Mouse (Mus musculus) heart, embryonic 16.5 days (tissue): ENCODE measurements around the gene Stpg2. TPM values are rescaled to one million over a fixed set of nuclear protein-coding genes. Genes with fewer than 3 reads are reported as not detected.
A peak's percentile ranks its signal among the peaks of the same experiment; 100 is the strongest.
"Not testable (repeated sequence)": the region's sequence is repeated elsewhere in the genome, so short reads cannot be mapped to it uniquely, and the experiment has no call there.

Experiments used
- ATAC-seq: fragments of 200-750 bp; cut with Nextera tagmentation; replicated peaks from 2 replicates; pipeline ENCODE4 v1.8.0; 2017; ENCODE audit warnings: moderate number of reproducible peaks; ENCODE audit not compliant: insufficient read depth, low FRiP score; ENCODE audit errors: extremely low read depth
- H3K27ac ChIP-seq: fragments of 300-500 bp; sonication (generic); 2 replicates; pipeline ENCODE4 v1.5.1; 2014; ENCODE audit warnings: mild to moderate bottlenecking, low read length, control low read depth, moderate library complexity
- H3K27me3 ChIP-seq: fragments of 300-500 bp; sonication (generic); 2 replicates; pipeline ENCODE4 v1.6.1; 2014; ENCODE audit warnings: low read length, mixed read lengths; ENCODE audit not compliant: control insufficient read depth, insufficient read depth
- H3K36me3 ChIP-seq: fragments of 300-500 bp; sonication (generic); 2 replicates; pipeline ENCODE4 v1.6.1; 2014; ENCODE audit not compliant: control insufficient read depth, insufficient read depth
- H3K4me1 ChIP-seq: fragments of 300-500 bp; sonication (generic); 2 replicates; pipeline ENCODE4 v1.6.1; 2014; ENCODE audit warnings: low read length, mixed read lengths; ENCODE audit not compliant: control insufficient read depth, insufficient read depth
- H3K4me2 ChIP-seq: fragments of 300-500 bp; sonication (generic); 2 replicates; pipeline ENCODE4 v1.6.1; 2014; ENCODE audit warnings: low read depth, mild to moderate bottlenecking, control low read depth, low read length
- H3K4me3 ChIP-seq: fragments of 300-500 bp; sonication (generic); 2 replicates; pipeline ENCODE4 v1.5.1; 2014; ENCODE audit warnings: mild to moderate bottlenecking, control low read depth, low read length
- H3K9ac ChIP-seq: fragments of 300-500 bp; sonication (generic); 2 replicates; pipeline ENCODE4 v1.6.1; 2014; ENCODE audit warnings: low read length, control low read depth
- H3K9me3 ChIP-seq: fragments of 300-500 bp; sonication (generic); replicated peaks from 2 replicates; pipeline ENCODE4 v1.6.1; 2016; ENCODE audit warnings: low read length; ENCODE audit not compliant: control insufficient read depth
- WGBS: fragments of 180-500 bp; shearing (Covaris S2); extraction: QIAGEN DNeasy Blood & Tissue Kit; methylation state at CpG from one replicate; pipeline ENCODE4 v1.1.7; 2014; 5-methylcytosine and 5-hydroxymethylcytosine counted together
- polyA plus RNA-seq: library from polyadenylated mRNA; unstranded; fragments of >200 nt; fragmentation: Nextera tagmentation; extraction: Ambion mirVana; gene quantifications from 2 replicates; pipeline ENCODE4 v1.2.1, GENCODE M21; 2015

The Stpg2 gene
- polyA plus RNA-seq, 1 experiment from 2014 or later: 0.09 TPM

DNA sequence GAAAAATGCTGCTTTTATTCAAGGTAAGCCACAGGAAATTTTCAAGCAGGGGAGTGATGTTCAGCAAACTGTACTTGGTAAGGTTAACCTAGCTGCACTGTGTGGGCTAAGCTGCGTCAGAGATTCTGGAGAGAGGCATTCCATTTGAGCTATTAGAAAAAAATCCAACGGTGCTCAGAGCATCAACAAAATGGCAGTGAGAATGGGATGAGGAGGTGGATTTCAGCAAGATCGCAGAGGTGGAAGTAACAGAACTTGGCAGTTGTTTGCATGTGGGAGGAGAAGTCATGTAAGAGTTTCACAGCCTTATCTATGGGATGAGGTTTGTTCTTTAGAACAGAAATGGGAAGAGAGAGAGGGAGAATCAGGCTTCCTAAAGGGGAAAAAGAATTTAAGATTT lies 5.2 kb upstream of the Stpg2 start:
- Histone ChIP-seq H3K4me1 (no peaks in the 10 kb centered on the region), H3K27me3 (peaks cover 15% of the 10 kb centered on the region), H3K36me3 (no peaks in the 10 kb centered on the region), H3K4me2 (no peak overlapping the region), H3K4me3 (no peak overlapping the region), H3K9me3 (peaks cover 3% of the 10 kb centered on the region; the same call in 1 of the 2 replicates), H3K9ac (no peak overlapping the region), H3K27ac (no peak overlapping the region)
- no peak for ATAC-seq
- 65% methylated on average over 3 of the region's 3 CpGs for WGBS

DNA sequence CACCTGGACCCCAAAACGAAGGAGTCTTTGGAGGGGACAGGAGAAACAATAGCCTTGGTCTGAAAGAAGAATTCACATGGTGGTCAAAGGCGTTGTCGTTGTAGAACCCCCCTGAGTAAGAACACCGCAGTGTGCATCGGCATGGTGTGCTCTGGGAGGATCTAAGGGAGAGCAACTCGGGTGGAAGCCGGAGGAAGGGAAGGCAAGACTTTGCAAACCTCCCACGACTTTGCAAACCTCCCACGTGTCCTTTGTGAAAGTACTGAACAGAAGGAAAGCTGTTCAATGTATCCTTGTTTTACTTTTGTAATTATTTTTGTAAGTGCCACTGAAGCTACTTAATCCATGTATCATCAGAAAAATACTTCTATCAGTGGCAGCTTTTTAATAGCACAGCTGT lies 11.5 kb downstream of the Stpg2 start:
- no peaks in the 10 kb centered on the region for H3K27me3 ChIP-seq
- no peak overlapping the region for H3K4me3 ChIP-seq
- H3K4me1 ChIP-seq: no peaks in the 10 kb centered on the region
- no peaks in the 10 kb centered on the region for H3K36me3 ChIP-seq
- H3K9me3 ChIP-seq: no peaks in the 10 kb centered on the region
- 60% methylated on average over 9 of the region's 9 CpGs for WGBS
- ATAC-seq: no peak
- no peak overlapping the region for H3K4me2 ChIP-seq
- H3K9ac ChIP-seq: no peak overlapping the region
- no peak overlapping the region for H3K27ac ChIP-seq

DNA sequence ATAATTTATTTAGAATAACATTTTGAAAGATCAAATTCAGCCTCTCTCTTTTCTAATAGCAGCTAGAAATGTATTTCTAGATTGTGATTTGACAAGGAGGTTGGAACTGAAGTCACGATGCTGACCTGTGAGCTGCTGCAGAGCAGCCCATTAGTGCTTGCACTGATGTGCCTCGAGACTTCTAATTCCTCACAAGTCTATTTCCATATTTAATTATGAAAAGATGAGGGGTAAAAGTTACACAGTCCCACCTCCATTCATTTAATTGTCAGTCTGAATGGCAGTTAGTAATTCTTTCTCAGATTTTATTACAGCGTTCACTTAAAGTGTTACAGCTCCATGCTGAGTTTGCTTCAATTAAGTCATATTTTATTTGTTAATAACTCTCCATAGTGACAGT lies 19.6 kb downstream of the Stpg2 start:
- Histone ChIP-seq H3K9ac (no peak overlapping the region), H3K4me1 (no peaks in the 10 kb centered on the region), H3K27ac (no peak overlapping the region), H3K9me3 (no peaks in the 10 kb centered on the region), H3K36me3 (no peaks in the 10 kb centered on the region), H3K4me2 (no peak overlapping the region), H3K27me3 (no peaks in the 10 kb centered on the region), H3K4me3 (no peak overlapping the region)
- WGBS: 82% methylated on average over 3 of the region's 3 CpGs
- no peak for ATAC-seq

- no peaks in the 10 kb centered on the region for H3K36me3 ChIP-seq
- no peak overlapping the region for H3K27ac ChIP-seq
- H3K4me3 ChIP-seq: no peak overlapping the region
- H3K4me2 ChIP-seq: no peak overlapping the region
- no peaks in the 10 kb centered on the region for H3K4me1 ChIP-seq
- H3K9me3 ChIP-seq: 0 out of 2 replicates have a peak, but pooled peaks cover 3% of the 10 kb centered on the region
- H3K27me3 ChIP-seq: no peaks in the 10 kb centered on the region
- H3K9ac ChIP-seq: no peak overlapping the region
- no peak for ATAC-seq
- 42% methylated on average over 4 of the region's 4 CpGs for WGBS
These were observed 21.3 kb downstream of the Stpg2 start for GRCm38 (mm10) chr3:139226811-139227210.

- H3K9ac ChIP-seq: no peak overlapping the region
- H3K27ac ChIP-seq: no peak overlapping the region
- H3K4me2 ChIP-seq: no peak overlapping the region
- 57% methylated on average over 2 of the region's 2 CpGs for WGBS
- H3K9me3 ChIP-seq: no peaks in the 10 kb centered on the region
- H3K27me3 ChIP-seq: no peaks in the 10 kb centered on the region
- no peak overlapping the region for H3K4me3 ChIP-seq
- H3K4me1 ChIP-seq: no peaks in the 10 kb centered on the region
- H3K36me3 ChIP-seq: no peaks in the 10 kb centered on the region
- ATAC-seq: no peak
These were observed 39.7 kb downstream of the Stpg2 start for GRCm38 (mm10) chr3:139245219-139245618.

DNA sequence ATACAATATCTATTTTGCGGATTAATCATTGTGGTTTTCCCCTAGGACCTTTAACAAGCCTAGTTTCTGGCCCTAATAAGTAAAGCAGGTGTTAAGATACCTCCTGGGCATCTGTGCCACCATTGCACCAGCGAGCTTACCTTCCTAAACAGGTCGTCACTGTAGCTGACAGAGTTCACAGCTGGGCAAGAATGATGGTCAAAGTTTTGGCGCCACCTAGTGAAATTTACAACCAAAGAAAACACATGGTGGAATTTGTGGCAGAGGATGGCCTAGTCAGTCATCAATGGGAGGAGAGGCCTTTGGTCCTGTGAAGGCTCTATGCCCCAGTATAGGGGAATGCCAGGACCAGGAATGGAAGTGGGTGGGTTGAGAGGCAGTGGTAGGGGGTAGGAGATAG lies 41.0 kb downstream of the Stpg2 start:
- no peaks in the 10 kb centered on the region for H3K4me1 ChIP-seq
- no peaks in the 10 kb centered on the region for H3K9me3 ChIP-seq
- H3K36me3 ChIP-seq: no peaks in the 10 kb centered on the region
- H3K4me2 ChIP-seq: no peak overlapping the region
- no peak overlapping the region for H3K4me3 ChIP-seq
- H3K9ac ChIP-seq: no peak overlapping the region
- WGBS: 52% methylated on average over 4 of the region's 4 CpGs
- no peak overlapping the region for H3K27ac ChIP-seq
- ATAC-seq: no peak
- H3K27me3 ChIP-seq: no peaks in the 10 kb centered on the region

- 82% methylated on average over 4 of the region's 4 CpGs for WGBS
- H3K4me3 ChIP-seq, H3K36me3 ChIP-seq, H3K9me3 ChIP-seq, H3K4me2 ChIP-seq, H3K4me1 ChIP-seq, H3K9ac ChIP-seq, H3K27ac ChIP-seq, H3K27me3 ChIP-seq, ATAC-seq: not testable (repeated sequence)
These were observed 56.9 kb downstream of the Stpg2 start for GRCm38 (mm10) chr3:139262359-139262758.

DNA sequence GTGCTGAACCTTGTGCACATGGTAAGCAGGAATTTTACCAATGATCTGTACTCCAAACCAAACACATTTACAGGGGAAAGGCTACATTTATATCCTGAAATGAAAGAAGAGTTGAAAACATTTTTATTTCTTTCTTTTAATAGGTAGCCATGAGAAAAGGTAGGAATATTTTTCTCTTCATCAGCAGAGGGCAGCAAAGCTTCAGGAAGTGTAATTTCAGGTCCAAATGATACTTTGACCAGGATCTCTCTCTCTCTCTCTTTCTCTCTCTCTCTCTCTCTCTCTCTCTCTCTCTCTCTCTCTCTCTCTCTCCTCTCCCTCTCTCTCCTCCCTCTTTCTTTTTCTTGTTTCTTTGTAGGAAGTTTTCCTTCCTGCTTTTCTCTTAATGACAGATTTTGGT lies 92.4 kb downstream of the Stpg2 start:
- Histone ChIP-seq H3K9ac (no peak overlapping the region), H3K27me3 (no peaks in the 10 kb centered on the region), H3K4me3 (no peak overlapping the region), H3K27ac (no peak overlapping the region), H3K4me2 (no peak overlapping the region), H3K9me3 (no peaks in the 10 kb centered on the region), H3K4me1 (no peaks in the 10 kb centered on the region), H3K36me3 (no peaks in the 10 kb centered on the region)
- no peak for ATAC-seq

- Histone ChIP-seq H3K4me2 (peak overlapping the region; percentile 45), H3K36me3 (no peaks in the 10 kb centered on the region), H3K4me1 (no peaks in the 10 kb centered on the region), H3K27me3 (no peaks in the 10 kb centered on the region), H3K9me3 (no peaks in the 10 kb centered on the region), H3K4me3 (no peak overlapping the region), H3K9ac (no peak overlapping the region), H3K27ac (peak overlapping the region; percentile 55)
- ATAC-seq: peak; percentile 99
- 19% methylated on average over 7 of the region's 7 CpGs for WGBS
These were observed 102.8 kb downstream of the Stpg2 start for GRCm38 (mm10) chr3:139308078-139308809.
